Mouse (Mus musculus) limb, embryonic 14.5 days (tissue): ENCODE measurements around the gene Hist2h2bb. TPM values are rescaled to one million over a fixed set of nuclear protein-coding genes. Genes with fewer than 3 reads are reported as not detected.

ENCODE experiments used
- ATAC-seq: fragments of 200-750 bp; cut with Nextera tagmentation; 2 replicates; pipeline ENCODE4 v1.8.0; 2017; ENCODE audit warnings: low read depth, moderate number of reproducible peaks, moderate TSS enrichment; ENCODE audit not compliant: low FRiP score
- DNase-seq: peaks from one replicate; pipeline ENCODE4 v3.0.0-alpha.2; 2015; ENCODE audit warnings: low spot score
- H3K27ac ChIP-seq: fragments of 300-500 bp; sonication (generic); replicated peaks from 2 replicates; pipeline ENCODE4 v1.5.1; 2014; ENCODE audit warnings: low read depth, mild to moderate bottlenecking, low read length, moderate library complexity, mixed read lengths
- H3K27me3 ChIP-seq: fragments of 300-500 bp; sonication (generic); 2 replicates; pipeline ENCODE4 v1.6.1; 2014; ENCODE audit warnings: low read length, mixed read lengths; ENCODE audit not compliant: control insufficient read depth, insufficient read depth
- H3K36me3 ChIP-seq: fragments of 300-500 bp; sonication (generic); 2 replicates; pipeline ENCODE4 v1.6.1; 2014; ENCODE audit warnings: mild to moderate bottlenecking, low read length, moderate library complexity, mixed read lengths; ENCODE audit not compliant: control insufficient read depth, insufficient read depth
- H3K4me1 ChIP-seq: fragments of 300-500 bp; sonication (generic); 2 replicates; pipeline ENCODE4 v1.6.1; 2014; ENCODE audit warnings: antibody characterized with exemption, low read length, mixed read lengths; ENCODE audit not compliant: control insufficient read depth, insufficient read depth
- H3K4me2 ChIP-seq: fragments of 300-500 bp; sonication (generic); replicated peaks from 2 replicates; pipeline ENCODE4 v1.6.1; 2014; ENCODE audit warnings: low read depth, mild to moderate bottlenecking, low read length, moderate library complexity; ENCODE audit not compliant: severe bottlenecking
- H3K4me3 ChIP-seq: fragments of 300-500 bp; sonication (generic); replicated peaks from 2 replicates; pipeline ENCODE4 v1.5.1; 2014; ENCODE audit warnings: low read length
- H3K9ac ChIP-seq: fragments of 300-500 bp; sonication (generic); 2 replicates; pipeline ENCODE4 v1.6.1; 2014; ENCODE audit warnings: mild to moderate bottlenecking, low read depth, low read length, moderate library complexity; ENCODE audit not compliant: severe bottlenecking
- H3K9me3 ChIP-seq: fragments of 300-500 bp; sonication (generic); 2 replicates; pipeline ENCODE4 v1.6.1; 2016; ENCODE audit warnings: low read length; ENCODE audit not compliant: control insufficient read depth
- POLR2A ChIP-seq: fragments of 200-500 bp; IDR thresholded peaks from 2 replicates; pipeline ENCODE4 v1.8.0; 2012; ENCODE audit warnings: inconsistent platforms, mild to moderate bottlenecking, moderate library complexity, borderline replicate concordance; ENCODE audit not compliant: insufficient read depth, insufficient read length; ENCODE audit errors: extremely low read depth
- WGBS: fragments of 180-500 bp; shearing (Covaris S2); extraction: QIAGEN DNeasy Blood & Tissue Kit; methylation state at CpG from one replicate; pipeline ENCODE4 v1.1.7; 2014; 5-methylcytosine and 5-hydroxymethylcytosine counted together
- polyA plus RNA-seq, 2 experiments: library from polyadenylated mRNA; depleted of rRNA in 1 of 2; stranded (reverse) in 1 of 2; unstranded in 1 of 2; fragments of >200 nt; fragmentation: Nextera tagmentation in 1 of 2; extraction: Ambion mirVana in 1 of 2; gene quantifications; 2 replicates each; pipeline versions ENCODE4 v1.2.1 to v1.2.3; 2012 to 2014

Hist2h2bb gene
- polyA plus RNA-seq, 2 experiments: 14.3 to 16.1 TPM

DNA sequence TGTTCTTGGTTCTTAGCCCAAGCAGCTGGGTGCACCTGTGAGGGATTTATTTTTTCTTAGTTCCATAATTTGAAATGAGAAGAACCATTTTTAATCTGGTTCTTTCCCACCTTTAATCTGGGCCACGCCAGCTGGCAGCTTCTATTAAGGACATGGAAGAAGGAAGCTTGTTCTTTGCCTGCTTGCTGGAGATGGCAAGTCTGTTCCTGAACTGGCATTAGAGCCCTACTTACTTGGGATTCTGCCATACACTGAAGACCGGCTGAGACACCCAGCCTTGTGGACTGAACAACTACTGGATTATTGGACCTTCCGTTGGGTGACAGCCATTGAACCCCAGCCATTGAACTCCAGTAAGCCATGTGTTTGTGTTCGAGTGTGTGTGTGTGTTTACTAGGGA lies 46.8 kb upstream of the Hist2h2bb start:
- DNase-seq (no peak), ATAC-seq (no peak)
- H3K4me1 ChIP-seq: peaks cover 15% of the 10 kb centered on the region
- no peaks in the 10 kb centered on the region for H3K27me3 ChIP-seq
- H3K4me2 ChIP-seq: no peak overlapping the region; the same call in 1 of the 2 replicates
- no peaks in the 10 kb centered on the region for H3K9me3 ChIP-seq
- H3K9ac ChIP-seq: no peak overlapping the region
- TF ChIP-seq POLR2A: no peak
- H3K27ac ChIP-seq: no peak overlapping the region
- H3K36me3 ChIP-seq: no peaks in the 10 kb centered on the region
- H3K4me3 ChIP-seq: no peak overlapping the region
- 91% methylated on average over 4 of the region's 4 CpGs for WGBS

- Histone ChIP-seq H3K4me2 (no peak overlapping the region), H3K36me3 (no peaks in the 10 kb centered on the region), H3K27me3 (no peaks in the 10 kb centered on the region), H3K9ac (no peak overlapping the region), H3K4me1 (peaks cover 15% of the 10 kb centered on the region), H3K27ac (no peak overlapping the region), H3K9me3 (no peaks in the 10 kb centered on the region), H3K4me3 (no peak overlapping the region)
- DNase-seq (no peak), ATAC-seq (no peak)
- 59% methylated on average over 2 of the region's 2 CpGs for WGBS
- no peak for TF ChIP-seq POLR2A
Observed at GRCm38 (mm10) chr3:96225421-96225820, 44.1 kb upstream of the Hist2h2bb start.

GRCm38 (mm10) chr3:96226695-96227648 lies 42.6 kb upstream of the Hist2h2bb start:
- Histone ChIP-seq H3K4me3 (no peak overlapping the region), H3K4me2 (no peak overlapping the region), H3K9ac (no peak overlapping the region), H3K36me3 (no peaks in the 10 kb centered on the region), H3K9me3 (no peaks in the 10 kb centered on the region), H3K4me1 (peaks cover 8% of the 10 kb centered on the region), H3K27ac (no peak overlapping the region), H3K27me3 (no peaks in the 10 kb centered on the region)
- ATAC-seq (peak; percentile 54; the same call in 1 of the 2 replicates), DNase-seq (no peak)
- TF ChIP-seq POLR2A: no peak
- 59% methylated on average over 8 of the region's 8 CpGs for WGBS

DNA sequence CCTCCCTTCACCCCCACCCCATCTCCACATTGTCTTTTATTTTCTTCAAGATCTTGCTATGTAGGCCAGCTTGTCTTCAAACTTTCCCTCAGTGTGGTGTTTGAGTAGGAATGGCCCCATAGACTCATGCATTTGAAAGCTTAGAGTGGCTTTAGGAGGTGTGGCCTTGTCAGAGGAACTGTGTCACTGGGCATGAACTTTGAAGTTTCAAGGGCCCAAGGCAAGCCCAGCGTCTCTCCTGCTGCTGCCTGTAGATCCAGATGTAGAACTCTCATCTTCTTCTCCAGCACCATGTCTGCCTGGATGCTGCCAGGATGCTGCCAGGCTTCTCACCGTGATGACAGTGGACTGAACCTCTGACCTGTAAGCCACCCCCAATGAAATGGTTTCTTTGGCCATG lies 40.7 kb upstream of the Hist2h2bb start:
- ATAC-seq: no peak
- DNase-seq: no peak
- no peaks in the 10 kb centered on the region for H3K36me3 ChIP-seq
- no peak for TF ChIP-seq POLR2A
- no peak overlapping the region for H3K4me2 ChIP-seq
- no peaks in the 10 kb centered on the region for H3K9me3 ChIP-seq
- no peak overlapping the region for H3K27ac ChIP-seq
- H3K4me3 ChIP-seq: no peak overlapping the region
- H3K4me1 ChIP-seq: no peaks in the 10 kb centered on the region
- H3K9ac ChIP-seq: no peak overlapping the region
- 75% methylated on average over 2 of the region's 2 CpGs for WGBS
- no peaks in the 10 kb centered on the region for H3K27me3 ChIP-seq

GRCm38 (mm10) chr3:96230404-96230803 lies 39.1 kb upstream of the Hist2h2bb start:
- ATAC-seq (no peak), DNase-seq (no peak)
- Histone ChIP-seq H3K9ac (no peak overlapping the region), H3K36me3 (no peaks in the 10 kb centered on the region), H3K9me3 (no peaks in the 10 kb centered on the region), H3K27ac (no peak overlapping the region), H3K27me3 (no peaks in the 10 kb centered on the region), H3K4me2 (no peak overlapping the region), H3K4me1 (no peaks in the 10 kb centered on the region), H3K4me3 (no peak overlapping the region)
- 81% methylated on average over 2 of the region's 2 CpGs for WGBS
- TF ChIP-seq POLR2A: no peak
